Mouse (Mus musculus) midbrain, postnatal 0 days (tissue): ENCODE data around the gene Ddb2. TPM values are rescaled to one million over a fixed set of nuclear protein-coding genes. Genes with fewer than 3 reads are reported as not detected.
A peak's percentile ranks its signal among the peaks of the same experiment; 100 is the strongest.

Experiments used
- ATAC-seq: fragments of 200-750 bp; cut with Nextera tagmentation; 2 replicates; pipeline ENCODE4 v1.8.0; 2017; ENCODE audit warnings: moderate number of reproducible peaks, mild to moderate bottlenecking, moderate TSS enrichment, moderate library complexity; ENCODE audit not compliant: low FRiP score
- DNase-seq: peaks from one replicate; pipeline ENCODE4 v3.0.0-alpha.2; 2015; ENCODE audit warnings: low spot score
- H3K27ac ChIP-seq: fragments of 300-500 bp; sonication (generic); 2 replicates; pipeline ENCODE4 v1.5.1; 2014; ENCODE audit warnings: low read depth, mild to moderate bottlenecking, low read length, mixed read lengths
- H3K27me3 ChIP-seq: fragments of 300-500 bp; sonication (generic); 2 replicates; pipeline ENCODE4 v1.6.1; 2014; ENCODE audit warnings: low read length, control low read depth, mixed read lengths; ENCODE audit not compliant: insufficient read depth
- H3K36me3 ChIP-seq: fragments of 300-500 bp; sonication (generic); 2 replicates; pipeline ENCODE4 v1.6.1; 2014; ENCODE audit warnings: low read length, control low read depth, mixed read lengths; ENCODE audit not compliant: insufficient read depth
- H3K4me1 ChIP-seq: fragments of 300-500 bp; sonication (generic); 2 replicates; pipeline ENCODE4 v1.6.1; 2014; ENCODE audit warnings: mild to moderate bottlenecking, control low read depth, antibody characterized with exemption, low read length, mixed read lengths; ENCODE audit not compliant: insufficient read depth
- H3K4me2 ChIP-seq: fragments of 300-500 bp; sonication (generic); 2 replicates; pipeline ENCODE4 v1.6.1; 2014; ENCODE audit warnings: low read depth, mild to moderate bottlenecking, low read length, mixed read lengths; ENCODE audit not compliant: poor library complexity, severe bottlenecking
- H3K4me3 ChIP-seq: fragments of 300-500 bp; sonication (generic); 2 replicates; pipeline ENCODE4 v1.5.1; 2014; ENCODE audit warnings: low read depth, mild to moderate bottlenecking, low read length, moderate library complexity
- H3K9ac ChIP-seq: fragments of 300-500 bp; sonication (generic); replicated peaks from 2 replicates; pipeline ENCODE4 v1.6.1; 2014; ENCODE audit warnings: mild to moderate bottlenecking, low read length, moderate library complexity, mixed read lengths; ENCODE audit not compliant: poor library complexity, severe bottlenecking
- H3K9me3 ChIP-seq: fragments of 300-500 bp; sonication (generic); 2 replicates; pipeline ENCODE4 v1.6.1; 2016; ENCODE audit warnings: low read length, control low read depth
- CTCF ChIP-seq: IDR thresholded peaks from 2 replicates; pipeline ENCODE4 v1.5.1; 2016; ENCODE audit warnings: antibody characterized with exemption, mild to moderate bottlenecking
- WGBS: fragments of 180-500 bp; shearing (Covaris S2); extraction: QIAGEN DNeasy Blood & Tissue Kit; methylation state at CpG from one replicate; pipeline ENCODE4 v1.1.7; 2014; 5-methylcytosine and 5-hydroxymethylcytosine counted together
- polyA plus RNA-seq: library from polyadenylated mRNA; unstranded; fragments of >200 nt; fragmentation: Nextera tagmentation; extraction: Ambion mirVana; gene quantifications from 2 replicates; pipeline ENCODE4 v1.2.1, GENCODE M21; 2015
- total RNA-seq: library from RNA; depleted of rRNA; stranded (reverse); fragments of >200 nt; gene quantifications from 2 replicates; pipeline ENCODE4 v1.2.3, GENCODE M21; 2014

The Ddb2 gene
- total and polyA plus RNA-seq, 2 experiments from 2014 or later = 7.9 to 13.4 TPM

DNA sequence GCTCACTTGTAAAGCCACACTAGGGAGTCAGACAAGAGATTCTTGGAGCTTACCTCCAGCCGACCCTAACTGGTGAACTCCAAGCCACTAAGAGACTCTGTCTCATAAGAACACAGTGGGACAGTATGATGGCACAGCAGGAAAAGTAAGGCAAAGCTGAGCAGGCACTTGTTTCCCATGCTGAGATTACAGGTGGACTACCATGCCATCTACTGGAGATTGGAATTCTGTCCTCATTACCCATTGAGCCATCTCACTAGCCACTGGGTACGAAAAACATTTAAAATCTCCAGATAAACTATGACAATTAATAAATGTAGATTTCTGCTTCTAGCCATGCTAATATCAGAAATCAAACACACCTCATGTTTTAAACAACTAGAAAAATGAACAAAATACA is 13.2 kb downstream of the Ddb2 start:
- H3K4me2 ChIP-seq = no peak overlapping the region
- H3K27ac ChIP-seq = no peak overlapping the region
- no peaks in the 10 kb centered on the region for H3K9me3 ChIP-seq
- TF ChIP-seq CTCF = peak; percentile 34; the same call in 1 of the 2 replicates
- H3K4me1 ChIP-seq = no peaks in the 10 kb centered on the region
- no peaks in the 10 kb centered on the region for H3K27me3 ChIP-seq
- 80% methylated on average over 2 of the region's 2 CpGs for WGBS
- no peak overlapping the region for H3K4me3 ChIP-seq
- no peak for ATAC-seq
- no peaks in the 10 kb centered on the region for H3K36me3 ChIP-seq
- no peak for DNase-seq
- H3K9ac ChIP-seq = no peak overlapping the region

DNA sequence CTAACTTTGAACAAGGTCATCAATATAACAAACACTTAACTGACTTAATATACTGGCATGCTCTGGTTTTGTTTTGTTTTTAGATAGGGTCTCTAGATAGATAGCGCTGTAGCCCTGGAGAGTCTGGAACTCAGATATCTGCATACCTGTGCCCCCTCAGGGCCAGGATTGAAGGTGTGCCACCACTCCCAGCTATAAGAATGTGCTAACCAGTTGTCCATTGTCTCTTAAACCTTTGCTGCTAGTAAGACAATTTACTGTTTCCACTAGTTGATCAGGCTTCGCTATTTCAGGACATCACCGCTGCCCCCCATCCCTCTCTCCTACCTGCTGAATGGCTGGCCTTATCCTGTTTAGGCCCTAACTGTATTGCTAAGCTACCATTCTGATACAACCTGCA is 16.3 kb downstream of the Ddb2 start:
- H3K27ac ChIP-seq = no peak overlapping the region
- H3K4me3 ChIP-seq = no peak overlapping the region
- no peaks in the 10 kb centered on the region for H3K4me1 ChIP-seq
- H3K4me2 ChIP-seq = no peak overlapping the region
- TF ChIP-seq CTCF = no peak
- DNase-seq (no peak), ATAC-seq (no peak)
- no peaks in the 10 kb centered on the region for H3K9me3 ChIP-seq
- H3K36me3 ChIP-seq = peaks cover 11% of the 10 kb centered on the region; the same call in 1 of the 2 replicates
- no peaks in the 10 kb centered on the region for H3K27me3 ChIP-seq
- H3K9ac ChIP-seq = no peak overlapping the region
- WGBS = 91% methylated on average over 3 of the region's 3 CpGs

DNA sequence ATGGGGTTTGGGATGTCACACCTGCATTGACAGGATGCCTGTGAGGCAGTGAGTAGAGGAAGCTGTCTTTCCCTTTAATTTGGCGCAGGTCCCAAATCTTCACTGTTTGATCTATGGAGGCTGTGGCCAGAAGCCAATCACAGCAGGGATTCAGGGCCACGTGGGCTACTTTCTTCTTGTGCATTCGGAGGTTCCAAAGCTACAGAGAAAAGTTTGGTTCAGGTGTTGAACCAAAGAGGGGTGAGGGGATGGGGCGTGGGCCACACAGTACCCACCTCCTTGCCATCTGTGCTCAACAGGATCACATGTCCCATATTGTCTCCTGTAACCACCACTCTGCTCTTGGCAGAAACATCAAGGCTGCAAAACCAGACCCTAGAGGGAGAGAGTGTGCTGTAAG is 19.8 kb downstream of the Ddb2 start:
- no peak overlapping the region for H3K4me3 ChIP-seq
- H3K36me3 ChIP-seq = peaks cover 25% of the 10 kb centered on the region; the same call in 1 of the 2 replicates
- no peaks in the 10 kb centered on the region for H3K9me3 ChIP-seq
- no peaks in the 10 kb centered on the region for H3K4me1 ChIP-seq
- DNase-seq (peak; percentile 50), ATAC-seq (no peak)
- H3K9ac ChIP-seq = no peak overlapping the region
- H3K4me2 ChIP-seq = no peak overlapping the region
- no peak overlapping the region for H3K27ac ChIP-seq
- H3K27me3 ChIP-seq = no peaks in the 10 kb centered on the region
- 62% methylated on average over 4 of the region's 4 CpGs for WGBS
- no peak for TF ChIP-seq CTCF

DNA sequence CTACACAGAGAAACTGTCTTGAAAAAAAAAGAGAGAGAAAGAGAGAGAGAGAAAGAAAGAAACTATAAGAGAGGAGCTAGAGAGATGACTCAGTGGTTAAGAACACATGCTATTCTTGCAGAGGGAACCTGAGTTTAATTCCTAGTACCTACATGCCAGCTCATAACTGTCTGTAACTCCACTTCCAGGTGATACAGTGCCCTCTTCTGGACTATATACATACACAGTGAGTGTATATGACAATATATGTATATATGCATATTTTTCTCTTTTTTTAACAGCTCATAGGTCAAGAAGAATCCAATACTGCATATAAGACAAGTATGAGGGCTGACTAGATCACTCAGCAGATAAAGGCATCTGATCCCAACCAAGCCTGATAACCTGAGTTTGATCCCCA is 23.5 kb downstream of the Ddb2 start:
- H3K9me3 ChIP-seq = no peaks in the 10 kb centered on the region
- ATAC-seq (no peak), DNase-seq (no peak)
- no peak overlapping the region for H3K4me2 ChIP-seq
- TF ChIP-seq CTCF = peak; percentile 32
- H3K9ac ChIP-seq = no peak overlapping the region
- no peak overlapping the region for H3K27ac ChIP-seq
- no peaks in the 10 kb centered on the region for H3K27me3 ChIP-seq
- no peak overlapping the region for H3K4me3 ChIP-seq
- H3K4me1 ChIP-seq = no peaks in the 10 kb centered on the region
- peaks cover 50% of the 10 kb centered on the region for H3K36me3 ChIP-seq

DNA sequence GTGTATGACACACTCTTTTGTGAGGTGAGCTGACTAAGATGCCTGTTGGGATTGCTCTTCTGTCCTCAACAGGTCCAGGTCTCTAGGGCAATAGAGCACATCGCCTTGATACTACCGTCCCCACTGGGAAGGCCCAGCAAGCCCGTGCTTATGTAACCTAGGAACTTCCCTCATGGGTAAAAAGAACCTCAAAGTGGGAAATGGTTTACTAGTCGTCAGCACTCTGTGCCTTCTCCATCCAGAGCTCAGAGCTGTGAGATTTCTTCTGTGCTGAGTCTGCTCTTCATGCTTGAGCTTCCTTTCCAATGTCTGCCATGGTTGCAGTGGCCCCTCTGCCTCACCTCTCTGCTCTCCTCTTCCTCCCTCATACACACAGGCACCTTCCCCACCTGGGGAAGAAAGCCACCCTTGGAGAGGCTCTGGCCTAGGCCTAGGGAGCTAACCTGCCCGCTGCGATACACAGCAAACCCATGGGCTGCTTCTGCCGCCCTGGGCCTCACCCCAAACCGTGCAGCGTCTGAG is 30.5 kb downstream of the Ddb2 start:
- ATAC-seq (no peak), DNase-seq (no peak)
- Histone ChIP-seq H3K9ac (no peak overlapping the region), H3K4me3 (no peak overlapping the region), H3K4me2 (no peak overlapping the region), H3K36me3 (peaks cover 45% of the 10 kb centered on the region), H3K9me3 (no peaks in the 10 kb centered on the region), H3K4me1 (peaks cover 12% of the 10 kb centered on the region; the same call in 1 of the 2 replicates), H3K27ac (no peak overlapping the region), H3K27me3 (no peaks in the 10 kb centered on the region)
- TF ChIP-seq CTCF = no peak
- WGBS = 98% methylated on average over 9 of the region's 9 CpGs

DNA sequence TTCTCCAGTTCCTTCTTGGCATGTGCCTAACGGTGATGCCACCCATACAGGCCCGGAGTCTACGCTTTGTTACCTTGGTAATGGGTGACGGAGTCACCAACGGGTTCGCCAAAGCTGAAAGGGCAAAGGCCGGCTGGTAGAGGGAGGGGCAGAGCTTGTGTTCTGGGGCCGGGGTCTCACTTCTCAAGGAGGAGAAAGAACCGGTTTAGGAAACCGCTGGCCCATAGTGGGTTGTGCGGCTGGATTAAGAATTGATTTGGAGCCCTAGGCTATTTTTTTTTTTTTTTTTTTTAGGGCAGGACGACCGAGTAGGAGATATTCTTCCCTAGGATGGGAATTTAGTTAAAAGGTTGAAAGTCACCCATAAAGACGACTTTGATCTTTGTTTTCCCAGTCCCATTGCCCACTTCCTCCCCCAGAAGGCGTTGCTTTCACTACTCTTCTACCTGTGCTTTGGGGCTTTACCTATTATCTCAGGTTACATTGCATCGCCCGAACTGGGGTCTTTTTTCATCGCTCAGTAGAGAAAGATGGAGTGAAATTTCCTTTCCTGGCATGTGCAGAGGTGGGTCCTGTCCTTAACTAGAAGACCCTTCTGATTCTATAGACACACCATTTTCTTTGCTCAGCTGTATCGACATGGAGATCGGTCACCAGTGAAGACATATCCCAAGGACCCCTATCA is 33.7 kb downstream of the Ddb2 start:
- Histone ChIP-seq H3K27me3 (no peaks in the 10 kb centered on the region), H3K9ac (peak overlapping the region; percentile 76), H3K36me3 (peaks cover 18% of the 10 kb centered on the region), H3K9me3 (no peaks in the 10 kb centered on the region), H3K27ac (peak overlapping the region; percentile 84), H3K4me2 (peak overlapping the region; percentile 68), H3K4me3 (peak overlapping the region; percentile 52), H3K4me1 (peaks cover 12% of the 10 kb centered on the region; the same call in 1 of the 2 replicates)
- TF ChIP-seq CTCF = no peak
- no peak for DNase-seq
- ATAC-seq = no peak; the same call in 1 of the 2 replicates
- WGBS = 14% methylated on average over 20 of the region's 20 CpGs
